Mouse (Mus musculus): ENCODE results near the gene Rad51b. TPM values are rescaled to one million over a fixed set of nuclear protein-coding genes. Genes with fewer than 3 reads are reported as not detected.
A peak's percentile ranks its signal among the peaks of the same experiment; 100 is the strongest.

The Rad51b gene
- polyA plus RNA-seq, 1 experiment from 2014 or later: 8.7 TPM

- 45% methylated on average over 7 of the region's 7 CpGs for WGBS
- ATAC-seq (ENCODE audit: insufficient read depth, low FRiP score, low read depth): no peak
- Histone ChIP-seq H3K9me3 (no peaks in the 10 kb centered on the region), H3K4me3 (replicated peaks) (no peak overlapping the region), H3K27ac (peak overlapping the region; percentile 22; the same call in 1 of the 2 replicates), H3K36me3 (no peaks in the 10 kb centered on the region), H3K4me2 (no peak overlapping the region), H3K27me3 (replicated peaks) (no peaks in the 10 kb centered on the region), H3K4me1 (peaks cover 22% of the 10 kb centered on the region), H3K9ac (no peak overlapping the region)
Measured at GRCm38 (mm10) chr12:79762570-79763275, 465.6 kb downstream of the Rad51b start.

- no peak for ATAC-seq (ENCODE audit: insufficient read depth, low FRiP score, low read depth)
- Histone ChIP-seq H3K27me3 (replicated peaks) (no peaks in the 10 kb centered on the region), H3K9me3 (no peaks in the 10 kb centered on the region), H3K36me3 (no peaks in the 10 kb centered on the region), H3K4me3 (replicated peaks) (no peak overlapping the region), H3K4me1 (0 out of 2 replicates have a peak, but pooled peaks cover 11% of the 10 kb centered on the region), H3K27ac (peak overlapping the region; percentile 3; the same call in 1 of the 2 replicates), H3K9ac (no peak overlapping the region), H3K4me2 (no peak overlapping the region)
- 65% methylated on average over 6 of the region's 6 CpGs for WGBS
Measured at GRCm38 (mm10) chr12:79766116-79766515, 469.0 kb downstream of the Rad51b start.

GRCm38 (mm10) chr12:79768741-79769322, 471.8 kb downstream of the Rad51b start:
- ATAC-seq (ENCODE audit: insufficient read depth, low FRiP score, low read depth): no peak
- 60% methylated on average over 7 of the region's 7 CpGs for WGBS

GRCm38 (mm10) chr12:79769763-79770162, 472.7 kb downstream of the Rad51b start:
- WGBS: 84% methylated on average over 9 of the region's 9 CpGs
- H3K9ac ChIP-seq: no peak overlapping the region
- H3K36me3 ChIP-seq: no peaks in the 10 kb centered on the region
- 0 out of 2 replicates have a peak, but pooled peaks cover 7% of the 10 kb centered on the region for H3K4me1 ChIP-seq
- no peak overlapping the region for H3K4me2 ChIP-seq
- no peaks in the 10 kb centered on the region for H3K9me3 ChIP-seq
- no peak overlapping the region for H3K4me3 ChIP-seq (replicated peaks)
- no peak for ATAC-seq (ENCODE audit: insufficient read depth, low FRiP score, low read depth)
- no peaks in the 10 kb centered on the region for H3K27me3 ChIP-seq (replicated peaks)
- H3K27ac ChIP-seq: no peak overlapping the region

More at GRCm38 (mm10) chr12:79768741-79769322, 471.8 kb downstream of the Rad51b start:
- no peak overlapping the region for H3K4me3 ChIP-seq (replicated peaks)
- no peak overlapping the region for H3K4me2 ChIP-seq
- no peaks in the 10 kb centered on the region for H3K27me3 ChIP-seq (replicated peaks)
- peak overlapping the region; percentile 21; the same call in 1 of the 2 replicates for H3K27ac ChIP-seq
- H3K9me3 ChIP-seq: no peaks in the 10 kb centered on the region
- 0 out of 2 replicates have a peak, but pooled peaks cover 7% of the 10 kb centered on the region for H3K4me1 ChIP-seq
- H3K9ac ChIP-seq: no peak overlapping the region
- H3K36me3 ChIP-seq: no peaks in the 10 kb centered on the region

- H3K36me3 ChIP-seq: no peaks in the 10 kb centered on the region
- H3K4me2 ChIP-seq: no peak overlapping the region
- H3K27me3 ChIP-seq (replicated peaks): no peaks in the 10 kb centered on the region
- H3K9me3 ChIP-seq: no peaks in the 10 kb centered on the region
- no peak overlapping the region for H3K9ac ChIP-seq
- no peak overlapping the region for H3K27ac ChIP-seq
- no peak for ATAC-seq (ENCODE audit: insufficient read depth, low FRiP score, low read depth)
- H3K4me3 ChIP-seq (replicated peaks): no peak overlapping the region
- H3K4me1 ChIP-seq: 0 out of 2 replicates have a peak, but pooled peaks cover 7% of the 10 kb centered on the region
- WGBS: 92% methylated on average over 4 of the region's 4 CpGs
Measured at GRCm38 (mm10) chr12:79771194-79771593, 474.1 kb downstream of the Rad51b start.

- H3K4me2 ChIP-seq: no peak overlapping the region
- no peaks in the 10 kb centered on the region for H3K9me3 ChIP-seq
- H3K4me1 ChIP-seq: 0 out of 2 replicates have a peak, but pooled peaks cover 2% of the 10 kb centered on the region
- no peak for ATAC-seq (ENCODE audit: insufficient read depth, low FRiP score, low read depth)
- no peaks in the 10 kb centered on the region for H3K27me3 ChIP-seq (replicated peaks)
- H3K9ac ChIP-seq: no peak overlapping the region
- H3K27ac ChIP-seq: no peak overlapping the region
- H3K36me3 ChIP-seq: no peaks in the 10 kb centered on the region
- no peak overlapping the region for H3K4me3 ChIP-seq (replicated peaks)
- 72% methylated on average over 3 of the region's 3 CpGs for WGBS
Measured at GRCm38 (mm10) chr12:79771741-79772140, 474.7 kb downstream of the Rad51b start.

GRCm38 (mm10) chr12:79773246-79773645, 476.2 kb downstream of the Rad51b start:
- Histone ChIP-seq H3K27ac (peak overlapping the region; percentile 19; the same call in 1 of the 2 replicates), H3K4me3 (replicated peaks) (no peak overlapping the region), H3K9me3 (no peaks in the 10 kb centered on the region), H3K27me3 (replicated peaks) (no peaks in the 10 kb centered on the region), H3K4me1 (no peaks in the 10 kb centered on the region), H3K36me3 (no peaks in the 10 kb centered on the region), H3K4me2 (no peak overlapping the region), H3K9ac (no peak overlapping the region)
- ATAC-seq (ENCODE audit: insufficient read depth, low FRiP score, low read depth): no peak
- WGBS: 63% methylated on average over 4 of the region's 4 CpGs

GRCm38 (mm10) chr12:79774571-79774970, 477.5 kb downstream of the Rad51b start:
- Histone ChIP-seq H3K36me3 (no peaks in the 10 kb centered on the region), H3K27ac (peak overlapping the region; percentile 45; the same call in 1 of the 2 replicates), H3K4me3 (replicated peaks) (no peak overlapping the region), H3K9me3 (no peaks in the 10 kb centered on the region), H3K27me3 (replicated peaks) (no peaks in the 10 kb centered on the region), H3K4me1 (no peaks in the 10 kb centered on the region), H3K9ac (no peak overlapping the region), H3K4me2 (no peak overlapping the region)
- no peak for ATAC-seq (ENCODE audit: insufficient read depth, low FRiP score, low read depth)
- 70% methylated on average over 4 of the region's 4 CpGs for WGBS

GRCm38 (mm10) chr12:79776828-79777227, 479.7 kb downstream of the Rad51b start:
- Histone ChIP-seq H3K27ac (no peak overlapping the region), H3K9ac (no peak overlapping the region), H3K9me3 (no peaks in the 10 kb centered on the region), H3K27me3 (replicated peaks) (no peaks in the 10 kb centered on the region), H3K36me3 (no peaks in the 10 kb centered on the region), H3K4me2 (no peak overlapping the region), H3K4me3 (replicated peaks) (no peak overlapping the region), H3K4me1 (0 out of 2 replicates have a peak, but pooled peaks cover 5% of the 10 kb centered on the region)
- ATAC-seq (ENCODE audit: insufficient read depth, low FRiP score, low read depth): no peak
- 84% methylated on average over 5 of the region's 5 CpGs for WGBS

GRCm38 (mm10) chr12:79780745-79781144, 483.7 kb downstream of the Rad51b start:
- H3K4me3 ChIP-seq (replicated peaks): no peak overlapping the region
- H3K4me2 ChIP-seq: no peak overlapping the region
- no peaks in the 10 kb centered on the region for H3K9me3 ChIP-seq
- no peaks in the 10 kb centered on the region for H3K36me3 ChIP-seq
- peak overlapping the region; percentile 53 for H3K27ac ChIP-seq
- no peaks in the 10 kb centered on the region for H3K27me3 ChIP-seq (replicated peaks)
- no peak for ATAC-seq (ENCODE audit: insufficient read depth, low FRiP score, low read depth)
- no peak overlapping the region for H3K9ac ChIP-seq
- 0 out of 2 replicates have a peak, but pooled peaks cover 9% of the 10 kb centered on the region for H3K4me1 ChIP-seq
- 54% methylated on average over 2 of the region's 2 CpGs for WGBS

- 84% methylated on average over 5 of the region's 5 CpGs for WGBS
- H3K27me3 ChIP-seq (replicated peaks): no peaks in the 10 kb centered on the region
- 0 out of 2 replicates have a peak, but pooled peaks cover 9% of the 10 kb centered on the region for H3K4me1 ChIP-seq
- H3K4me3 ChIP-seq (replicated peaks): no peak overlapping the region
- no peak for ATAC-seq (ENCODE audit: insufficient read depth, low FRiP score, low read depth)
- no peak overlapping the region for H3K9ac ChIP-seq
- H3K36me3 ChIP-seq: no peaks in the 10 kb centered on the region
- no peak overlapping the region for H3K27ac ChIP-seq
- no peak overlapping the region for H3K4me2 ChIP-seq
- no peaks in the 10 kb centered on the region for H3K9me3 ChIP-seq
Measured at GRCm38 (mm10) chr12:79781788-79782187, 484.7 kb downstream of the Rad51b start.

GRCm38 (mm10) chr12:79782444-79783117, 485.5 kb downstream of the Rad51b start:
- Histone ChIP-seq H3K4me1 (0 out of 2 replicates have a peak, but pooled peaks cover 9% of the 10 kb centered on the region), H3K9ac (no peak overlapping the region), H3K4me2 (no peak overlapping the region), H3K36me3 (no peaks in the 10 kb centered on the region), H3K27ac (peak overlapping the region; percentile 26; the same call in 1 of the 2 replicates), H3K27me3 (replicated peaks) (no peaks in the 10 kb centered on the region), H3K9me3 (no peaks in the 10 kb centered on the region), H3K4me3 (replicated peaks) (no peak overlapping the region)
- ATAC-seq (ENCODE audit: insufficient read depth, low FRiP score, low read depth): no peak
- 87% methylated on average over 6 of the region's 6 CpGs for WGBS

Data from stomach, embryonic 15.5 days (tissue).